Mouse (Mus musculus) limb, embryonic 13.5 days (tissue): ENCODE results near the gene Fhl2. TPM values are rescaled to one million over a fixed set of nuclear protein-coding genes. Genes with fewer than 3 reads are reported as not detected.

Experiments used
- ATAC-seq: fragments of 200-750 bp; cut with Nextera tagmentation; 2 replicates; pipeline ENCODE4 v1.8.0; 2017; ENCODE audit warnings: low read depth, moderate number of reproducible peaks, moderate TSS enrichment; ENCODE audit not compliant: low FRiP score
- H3K27ac ChIP-seq: fragments of 300-500 bp; sonication (generic); 2 replicates; pipeline ENCODE4 v1.5.1; 2015; ENCODE audit warnings: inconsistent platforms, mild to moderate bottlenecking, moderate library complexity
- H3K27me3 ChIP-seq: fragments of 300-500 bp; sonication (generic); 2 replicates; pipeline ENCODE4 v1.6.1; 2015; ENCODE audit warnings: mild to moderate bottlenecking, inconsistent platforms
- H3K36me3 ChIP-seq: fragments of 300-500 bp; sonication (generic); 2 replicates; pipeline ENCODE4 v1.6.1; 2015; ENCODE audit warnings: inconsistent platforms, mild to moderate bottlenecking, moderate library complexity
- H3K4me1 ChIP-seq: fragments of 300-500 bp; sonication (generic); 2 replicates; pipeline ENCODE4 v1.6.1; 2015; ENCODE audit warnings: inconsistent platforms
- H3K4me2 ChIP-seq: fragments of 300-500 bp; sonication (generic); replicated peaks from 2 replicates; pipeline ENCODE4 v1.6.1; 2015; ENCODE audit warnings: inconsistent platforms, mild to moderate bottlenecking, moderate library complexity
- H3K4me3 ChIP-seq: fragments of 300-500 bp; sonication (generic); 2 replicates; pipeline ENCODE4 v1.5.1; 2015; ENCODE audit warnings: moderate library complexity, mild to moderate bottlenecking, inconsistent platforms
- H3K9ac ChIP-seq: fragments of 300-500 bp; sonication (generic); 2 replicates; pipeline ENCODE4 v1.6.1; 2015; ENCODE audit warnings: mild to moderate bottlenecking, inconsistent platforms
- H3K9me3 ChIP-seq: fragments of 300-500 bp; sonication (generic); 2 replicates; pipeline ENCODE4 v1.6.1; 2016; ENCODE audit warnings: inconsistent platforms
- WGBS: fragments of 180-500 bp; shearing (Covaris S2); methylation state at CpG from one replicate; pipeline ENCODE4 v1.1.7; 2015; 5-methylcytosine and 5-hydroxymethylcytosine counted together
- polyA plus RNA-seq: library from polyadenylated mRNA; unstranded; fragments of >200 nt; fragmentation: Nextera tagmentation; extraction: Ambion mirVana; gene quantifications from 2 replicates; pipeline ENCODE4 v1.2.1, GENCODE M21; 2015

Fhl2 gene
- polyA plus RNA-seq, 1 experiment from 2014 or later: 19.1 TPM

DNA sequence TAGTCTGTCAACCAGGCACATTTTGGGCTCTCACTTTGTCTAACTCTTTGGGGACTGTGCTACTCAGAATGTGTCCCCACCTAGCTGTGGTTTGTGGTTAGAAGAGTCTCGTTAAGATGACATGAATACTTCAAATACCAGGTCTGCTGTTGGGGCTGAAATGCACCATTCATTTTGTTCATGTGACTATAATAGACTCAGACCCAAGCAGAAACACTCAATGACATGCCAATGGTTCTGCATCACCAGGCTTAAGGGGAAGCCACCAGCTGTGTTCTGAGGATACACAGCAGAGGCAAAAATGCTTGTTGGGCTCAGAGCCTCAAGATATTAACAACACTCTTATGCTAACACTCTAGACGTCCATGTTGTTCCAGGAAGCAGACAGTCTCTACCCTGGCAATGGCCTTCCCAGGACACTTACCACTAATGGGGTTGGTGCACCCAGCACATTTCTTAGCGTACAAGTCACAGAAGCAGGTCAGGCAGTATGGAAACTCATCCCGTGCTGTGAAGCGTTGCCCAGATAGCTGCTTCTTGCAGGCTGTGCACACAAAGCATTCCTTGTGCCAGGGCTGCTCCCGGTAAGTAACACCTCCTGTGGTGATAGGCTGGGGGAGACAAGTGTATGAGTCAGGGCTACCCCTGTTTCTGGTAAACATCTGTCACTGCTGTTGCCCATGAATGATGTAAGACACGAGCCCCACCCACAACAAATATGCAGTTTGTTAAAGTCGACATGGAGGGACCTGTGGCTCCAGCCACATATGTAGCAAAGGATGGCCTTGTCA lies 68.8 kb downstream of the Fhl2 start:
- Histone ChIP-seq H3K9ac (no peak overlapping the region), H3K9me3 (no peaks in the 10 kb centered on the region), H3K4me2 (no peak overlapping the region), H3K36me3 (peaks cover 32% of the 10 kb centered on the region), H3K27me3 (no peaks in the 10 kb centered on the region), H3K4me1 (0 out of 2 replicates have a peak, but pooled peaks cover 3% of the 10 kb centered on the region), H3K27ac (no peak overlapping the region), H3K4me3 (no peak overlapping the region)
- WGBS: 76% methylated on average over 8 of the region's 8 CpGs
- no peak for ATAC-seq

GRCm38 (mm10) chr1:43127196-43127595 lies 69.6 kb downstream of the Fhl2 start:
- H3K4me3 ChIP-seq: no peak overlapping the region
- no peak overlapping the region for H3K27ac ChIP-seq
- no peak overlapping the region for H3K9ac ChIP-seq
- H3K9me3 ChIP-seq: no peaks in the 10 kb centered on the region
- no peaks in the 10 kb centered on the region for H3K27me3 ChIP-seq
- ATAC-seq: no peak
- H3K4me2 ChIP-seq: no peak overlapping the region
- H3K4me1 ChIP-seq: 0 out of 2 replicates have a peak, but pooled peaks cover 3% of the 10 kb centered on the region
- peaks cover 32% of the 10 kb centered on the region for H3K36me3 ChIP-seq

DNA sequence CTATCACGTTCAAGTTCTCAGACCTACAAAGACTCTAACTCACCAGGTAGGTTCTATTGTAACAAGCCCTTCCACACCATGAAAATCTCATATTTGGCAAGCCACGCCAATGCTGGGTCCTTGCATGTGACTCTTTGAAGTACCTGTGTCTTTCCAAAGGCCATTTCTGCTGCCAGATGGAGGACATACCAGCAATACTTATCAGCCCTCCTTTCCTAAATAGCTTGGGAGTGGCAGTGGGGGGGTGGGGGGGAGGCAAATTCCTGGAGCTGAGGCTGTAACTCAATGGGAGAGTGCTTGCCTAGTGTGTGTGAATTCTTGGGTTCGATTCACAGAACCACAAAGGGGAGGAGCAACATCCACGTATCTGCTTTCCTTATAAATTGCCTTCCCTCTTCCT lies 72.1 kb downstream of the Fhl2 start:
- 74% methylated on average over 4 of the region's 4 CpGs for WGBS
- Histone ChIP-seq H3K36me3 (peaks cover 44% of the 10 kb centered on the region), H3K9ac (no peak overlapping the region), H3K9me3 (no peaks in the 10 kb centered on the region), H3K27ac (no peak overlapping the region), H3K4me1 (0 out of 2 replicates have a peak, but pooled peaks cover 3% of the 10 kb centered on the region), H3K4me3 (no peak overlapping the region), H3K27me3 (no peaks in the 10 kb centered on the region), H3K4me2 (no peak overlapping the region)
- ATAC-seq: no peak

GRCm38 (mm10) chr1:43122616-43123015 lies 74.2 kb downstream of the Fhl2 start:
- Histone ChIP-seq H3K27me3 (no peaks in the 10 kb centered on the region), H3K36me3 (peaks cover 50% of the 10 kb centered on the region), H3K4me1 (no peaks in the 10 kb centered on the region), H3K9me3 (no peaks in the 10 kb centered on the region), H3K9ac (no peak overlapping the region), H3K4me2 (no peak overlapping the region), H3K27ac (no peak overlapping the region), H3K4me3 (no peak overlapping the region)
- ATAC-seq: no peak
- 91% methylated on average over 2 of the region's 2 CpGs for WGBS

- WGBS: 95% methylated on average over 5 of the region's 5 CpGs
- no peak overlapping the region for H3K4me2 ChIP-seq
- H3K4me3 ChIP-seq: no peak overlapping the region
- H3K4me1 ChIP-seq: no peaks in the 10 kb centered on the region
- H3K9ac ChIP-seq: no peak overlapping the region
- no peak for ATAC-seq
- H3K27ac ChIP-seq: no peak overlapping the region
- H3K27me3 ChIP-seq: no peaks in the 10 kb centered on the region
- H3K36me3 ChIP-seq: peaks cover 59% of the 10 kb centered on the region
- no peaks in the 10 kb centered on the region for H3K9me3 ChIP-seq
These were observed 75.8 kb downstream of the Fhl2 start for GRCm38 (mm10) chr1:43120950-43121349.

DNA sequence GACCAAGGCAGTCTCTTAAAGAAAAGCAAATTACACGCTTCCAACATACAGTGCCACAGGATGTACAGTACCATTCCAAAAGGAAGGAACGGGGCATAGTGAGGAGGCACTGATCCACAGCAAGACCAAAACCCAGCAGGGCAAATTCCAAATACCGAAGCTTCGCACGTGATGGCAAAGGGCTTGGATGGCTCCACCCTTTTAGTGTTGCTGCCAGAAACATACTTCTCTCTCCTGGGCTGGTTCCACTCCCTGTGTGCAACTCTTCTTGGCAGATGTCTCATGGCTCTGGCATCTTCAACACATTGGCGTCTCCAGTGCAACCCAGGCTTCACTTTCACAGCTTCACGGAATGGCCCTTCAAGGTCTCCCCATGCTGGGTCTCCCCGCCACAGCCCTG lies 79.3 kb downstream of the Fhl2 start:
- H3K27me3 ChIP-seq: no peaks in the 10 kb centered on the region
- no peak overlapping the region for H3K27ac ChIP-seq
- 97% methylated on average over 8 of the region's 8 CpGs for WGBS
- no peak for ATAC-seq
- no peak overlapping the region for H3K4me2 ChIP-seq
- H3K9ac ChIP-seq: no peak overlapping the region
- peaks cover 69% of the 10 kb centered on the region for H3K36me3 ChIP-seq
- no peak overlapping the region for H3K4me3 ChIP-seq
- H3K9me3 ChIP-seq: no peaks in the 10 kb centered on the region
- H3K4me1 ChIP-seq: no peaks in the 10 kb centered on the region

DNA sequence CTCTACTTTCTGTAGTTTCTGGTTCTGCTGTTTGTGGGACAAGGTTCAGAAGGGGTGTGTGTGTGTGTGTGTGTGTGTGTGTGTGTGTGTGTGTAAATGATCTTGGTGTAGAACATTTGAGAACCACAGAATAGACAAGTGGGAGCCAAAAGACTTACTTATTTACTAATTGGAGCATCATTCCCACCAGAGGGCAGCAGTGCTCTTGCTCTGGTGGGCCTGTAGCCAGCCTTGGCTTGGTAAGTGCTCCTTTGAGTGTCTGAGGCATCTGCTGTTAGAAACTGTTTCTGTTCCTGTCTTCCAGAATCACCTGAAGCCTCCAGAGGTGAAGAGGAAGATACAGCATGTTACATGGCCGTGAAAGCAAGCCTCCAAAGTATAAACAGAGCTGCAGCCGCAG lies 83.9 kb downstream of the Fhl2 start:
- WGBS: 94% methylated on average over 2 of the region's 2 CpGs
- H3K36me3 ChIP-seq: peaks cover 86% of the 10 kb centered on the region
- no peak overlapping the region for H3K9ac ChIP-seq
- no peak overlapping the region for H3K27ac ChIP-seq
- H3K4me1 ChIP-seq: no peaks in the 10 kb centered on the region
- H3K4me3 ChIP-seq: no peak overlapping the region
- H3K4me2 ChIP-seq: no peak overlapping the region
- no peaks in the 10 kb centered on the region for H3K27me3 ChIP-seq
- H3K9me3 ChIP-seq: no peaks in the 10 kb centered on the region
- no peak for ATAC-seq

DNA sequence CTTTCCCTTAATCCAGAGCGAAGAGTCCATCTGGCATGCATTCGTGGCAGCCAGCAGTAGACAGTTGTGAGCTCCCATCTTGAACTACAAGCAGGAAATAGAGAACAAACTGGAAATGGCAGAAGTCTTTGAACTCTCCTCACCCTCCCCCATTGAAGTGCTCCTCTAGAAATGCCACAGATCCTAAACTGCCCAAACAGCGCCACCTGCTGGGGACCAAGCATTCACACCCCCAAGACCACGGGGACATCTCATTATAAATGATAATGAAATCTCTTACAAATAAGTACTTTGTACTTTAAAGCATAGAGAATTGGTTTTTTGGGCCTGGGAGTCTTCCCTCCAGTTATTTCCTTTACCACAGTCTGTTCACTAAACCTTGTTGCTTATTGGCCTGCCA lies 86.2 kb downstream of the Fhl2 start:
- Histone ChIP-seq H3K27me3 (no peaks in the 10 kb centered on the region), H3K27ac (no peak overlapping the region), H3K4me1 (no peaks in the 10 kb centered on the region), H3K9me3 (no peaks in the 10 kb centered on the region), H3K4me2 (no peak overlapping the region), H3K36me3 (peaks cover 86% of the 10 kb centered on the region), H3K9ac (no peak overlapping the region), H3K4me3 (no peak overlapping the region)
- no peak for ATAC-seq
- WGBS: 54% methylated on average over 4 of the region's 4 CpGs

- Histone ChIP-seq H3K9me3 (peaks cover 3% of the 10 kb centered on the region; the same call in 1 of the 2 replicates), H3K27me3 (no peaks in the 10 kb centered on the region), H3K9ac (no peak overlapping the region), H3K4me1 (no peaks in the 10 kb centered on the region), H3K4me2 (no peak overlapping the region), H3K36me3 (peaks cover 83% of the 10 kb centered on the region), H3K27ac (no peak overlapping the region), H3K4me3 (no peak overlapping the region)
- 89% methylated on average over 2 of the region's 2 CpGs for WGBS
- ATAC-seq: no peak
These were observed 88.1 kb downstream of the Fhl2 start for GRCm38 (mm10) chr1:43108729-43109128.

DNA sequence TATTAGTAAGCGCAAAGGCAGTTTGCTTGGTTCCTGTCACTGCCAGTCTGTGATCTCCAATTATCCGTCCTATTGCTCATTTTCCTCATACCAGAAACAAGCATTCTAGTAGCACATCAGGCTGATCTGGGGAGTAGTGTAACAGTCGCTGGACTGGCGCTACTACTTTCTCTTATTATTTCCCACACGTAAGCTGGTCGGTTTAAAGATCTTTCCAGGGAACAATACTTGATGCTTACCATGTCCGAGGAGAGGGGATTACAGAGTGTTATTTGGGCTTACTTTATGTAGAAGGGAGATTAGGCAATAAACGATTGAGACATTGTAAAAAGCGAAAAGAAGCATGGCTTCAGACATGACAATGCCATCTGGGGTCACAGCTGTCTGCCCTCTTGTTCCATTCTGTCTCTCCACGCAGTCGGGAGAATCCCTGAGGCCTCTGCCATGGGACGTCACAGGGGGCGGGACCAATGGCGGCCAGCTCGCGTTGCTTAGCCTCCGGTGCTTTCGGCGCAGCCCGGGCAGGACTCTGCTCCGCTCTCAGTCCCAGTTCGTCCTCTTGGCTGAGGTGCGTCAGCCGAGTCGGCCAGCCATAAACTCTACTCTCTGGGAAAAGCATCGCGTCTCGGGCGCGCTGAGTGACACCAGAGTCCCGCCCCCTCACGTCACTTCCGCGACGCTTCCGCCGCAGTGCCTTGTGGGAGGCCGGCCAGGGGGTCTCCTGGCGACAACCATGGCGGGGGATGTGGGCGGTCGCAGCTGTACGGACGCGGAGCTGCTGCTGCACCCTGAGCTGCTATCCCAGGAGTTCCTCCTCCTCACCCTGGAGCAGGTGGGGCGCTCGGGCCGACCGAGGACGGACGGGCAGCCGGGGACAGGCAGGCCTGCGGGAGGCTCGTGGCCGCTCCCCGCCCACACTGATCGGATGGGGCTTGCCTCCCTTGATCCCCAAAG lies 98.5 kb downstream of the Fhl2 start, which contains the start of the genes Tgfbrap1 and AI597479:
Gene Tgfbrap1 (minus strand): TSS at position 607 of the 954 bp plus-strand sequence.
Gene AI597479 (plus strand): TSS at position 680 of the 954 bp plus-strand sequence.
- no peaks in the 10 kb centered on the region for H3K27me3 ChIP-seq
- H3K9ac ChIP-seq: peak within 1 kb of the TSS; percentile 94
- H3K27ac ChIP-seq: peak within 1 kb of the TSS; percentile 99
- peak within 1 kb of the TSS; percentile 96 for H3K4me3 ChIP-seq
- H3K4me1 ChIP-seq: peaks cover 7% of the 10 kb centered on the region
- WGBS: under 1% methylated on average over 57 of the region's 57 CpGs
- peak; percentile 96 for ATAC-seq
- H3K36me3 ChIP-seq: peaks cover 28% of the 10 kb centered on the region
- peak within 1 kb of the TSS; percentile 81 for H3K4me2 ChIP-seq
- H3K9me3 ChIP-seq: no peaks in the 10 kb centered on the region

DNA sequence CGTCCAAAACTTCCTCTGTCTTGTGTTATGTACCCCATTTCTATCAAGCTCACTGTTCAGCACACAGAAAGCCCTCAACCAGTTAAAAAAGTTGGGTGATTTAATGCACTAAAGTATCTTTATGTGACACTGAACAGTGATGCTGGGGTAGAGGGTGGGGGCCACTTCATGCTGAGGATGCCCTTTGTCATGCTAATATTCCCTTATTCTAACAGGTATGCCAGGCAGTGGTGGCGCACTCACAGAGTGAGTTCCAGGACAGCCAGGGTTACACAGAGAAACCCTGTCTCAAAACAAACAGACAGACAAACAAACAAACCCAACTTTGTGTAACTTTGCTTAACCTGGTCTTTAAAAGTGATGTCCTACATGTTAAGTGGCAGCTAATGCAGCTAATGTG lies 102.6 kb downstream of the Fhl2 start:
- no peak for ATAC-seq
- WGBS: 83% methylated on average over 2 of the region's 2 CpGs
- H3K27ac ChIP-seq: no peak overlapping the region
- H3K4me3 ChIP-seq: no peak overlapping the region
- peaks cover 15% of the 10 kb centered on the region for H3K4me1 ChIP-seq
- 0 out of 2 replicates have a peak, but pooled peaks cover 7% of the 10 kb centered on the region for H3K36me3 ChIP-seq
- no peak overlapping the region for H3K4me2 ChIP-seq
- H3K9ac ChIP-seq: no peak overlapping the region
- H3K27me3 ChIP-seq: no peaks in the 10 kb centered on the region
- no peaks in the 10 kb centered on the region for H3K9me3 ChIP-seq
